Mouse (Mus musculus) liver, embryonic 15.5 days (tissue): Measurements from ENCODE around the gene Klrb1. TPM values are rescaled to one million over a fixed set of nuclear protein-coding genes. Genes with fewer than 3 reads are reported as not detected.

Experiments
- ATAC-seq: fragments of 200-750 bp; cut with Nextera tagmentation; 2 replicates; pipeline ENCODE4 v1.8.0; 2017; ENCODE audit warnings: moderate number of reproducible peaks, mild to moderate bottlenecking, moderate library complexity; ENCODE audit not compliant: insufficient read depth
- H3K27ac ChIP-seq: fragments of 300-500 bp; sonication (generic); replicated peaks from 2 replicates; pipeline ENCODE4 v1.5.1; 2015; ENCODE audit warnings: mild to moderate bottlenecking, inconsistent platforms
- H3K27me3 ChIP-seq: fragments of 300-500 bp; sonication (generic); 2 replicates; pipeline ENCODE4 v1.6.1; 2015; ENCODE audit warnings: mild to moderate bottlenecking, inconsistent platforms
- H3K36me3 ChIP-seq: fragments of 300-500 bp; sonication (generic); replicated peaks from 2 replicates; pipeline ENCODE4 v1.6.1; 2015; ENCODE audit warnings: moderate library complexity, mild to moderate bottlenecking, inconsistent platforms
- H3K4me1 ChIP-seq: fragments of 300-500 bp; sonication (generic); replicated peaks from 2 replicates; pipeline ENCODE4 v1.6.1; 2015; ENCODE audit warnings: inconsistent platforms
- H3K4me2 ChIP-seq: fragments of 300-500 bp; sonication (generic); 2 replicates; pipeline ENCODE4 v1.6.1; 2015; ENCODE audit warnings: moderate library complexity, mild to moderate bottlenecking, inconsistent platforms
- H3K4me3 ChIP-seq: fragments of 300-500 bp; sonication (generic); replicated peaks from 2 replicates; pipeline ENCODE4 v1.5.1; 2015; ENCODE audit warnings: mild to moderate bottlenecking, inconsistent platforms
- H3K9ac ChIP-seq: fragments of 300-500 bp; sonication (generic); 2 replicates; pipeline ENCODE4 v1.6.1; 2015; ENCODE audit warnings: moderate library complexity, mild to moderate bottlenecking, inconsistent platforms
- H3K9me3 ChIP-seq: fragments of 300-500 bp; sonication (generic); replicated peaks from 2 replicates; pipeline ENCODE4 v1.6.1; 2016; ENCODE audit warnings: inconsistent platforms
- WGBS: fragments of 180-500 bp; shearing (Covaris S2); methylation state at CpG from one replicate; pipeline ENCODE4 v1.1.7; 2015; ENCODE audit warnings: mixed read lengths; ENCODE audit not compliant: insufficient replicate concordance; 5-methylcytosine and 5-hydroxymethylcytosine counted together
- polyA plus RNA-seq: library from polyadenylated mRNA; unstranded; fragments of >200 nt; fragmentation: Nextera tagmentation; extraction: Ambion mirVana; gene quantifications from 2 replicates; pipeline ENCODE4 v1.2.1, GENCODE M21; 2015

Klrb1 gene
- polyA plus RNA-seq, 1 experiment from 2014 or later, result not detected

- Histone ChIP-seq H3K27ac (no peak overlapping the region), H3K36me3 (no peaks in the 10 kb centered on the region), H3K27me3 (no peaks in the 10 kb centered on the region), H3K4me1 (no peaks in the 10 kb centered on the region), H3K4me2 (no peak overlapping the region), H3K9me3 (no peaks in the 10 kb centered on the region), H3K9ac (no peak overlapping the region), H3K4me3 (no peak overlapping the region)
- 54% methylated on average over 3 of the region's 3 CpGs for WGBS
- no peak for ATAC-seq
Observed at GRCm38 (mm10) chr6:128732032-128732431, 9.2 kb upstream of the Klrb1 start.

DNA sequence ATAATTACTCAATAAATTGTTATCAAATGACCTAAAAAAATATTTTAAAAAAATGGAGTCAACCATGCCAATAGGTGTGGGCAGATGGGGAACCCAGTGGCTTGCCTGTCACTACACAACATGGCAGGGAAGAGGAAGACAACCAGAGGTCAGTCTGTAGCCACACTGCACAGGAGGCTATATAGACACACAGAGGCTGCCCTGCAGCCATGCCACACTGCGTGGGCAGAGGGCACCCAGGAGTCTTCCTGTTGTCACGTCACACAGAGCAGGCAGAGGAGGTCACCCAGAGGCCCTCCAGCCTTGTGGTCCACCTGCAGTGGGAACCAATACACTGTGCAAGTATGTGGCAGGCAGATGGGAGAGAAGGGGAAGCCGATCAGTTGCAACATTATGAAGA lies 21.2 kb downstream of the Klrb1 start:
- H3K4me1 ChIP-seq, result no peaks in the 10 kb centered on the region
- H3K27me3 ChIP-seq, result no peaks in the 10 kb centered on the region
- no peak overlapping the region for H3K27ac ChIP-seq
- no peak overlapping the region for H3K4me2 ChIP-seq
- no peak overlapping the region for H3K9ac ChIP-seq
- H3K9me3 ChIP-seq, result no peaks in the 10 kb centered on the region
- no peak overlapping the region for H3K4me3 ChIP-seq
- H3K36me3 ChIP-seq, result no peaks in the 10 kb centered on the region
- ATAC-seq, result no peak
- WGBS, result 62% methylated on average over 3 of the region's 3 CpGs

- Histone ChIP-seq H3K4me2 (no peak overlapping the region), H3K27ac (no peak overlapping the region), H3K4me3 (no peak overlapping the region), H3K4me1 (no peaks in the 10 kb centered on the region), H3K9ac (no peak overlapping the region), H3K9me3 (no peaks in the 10 kb centered on the region), H3K36me3 (no peaks in the 10 kb centered on the region), H3K27me3 (no peaks in the 10 kb centered on the region)
- no peak for ATAC-seq
Observed at GRCm38 (mm10) chr6:128679574-128679973, 43.3 kb downstream of the Klrb1 start.

GRCm38 (mm10) chr6:128669936-128670335 lies 52.9 kb downstream of the Klrb1 start:
- Histone ChIP-seq H3K36me3 (no peaks in the 10 kb centered on the region), H3K27ac (no peak overlapping the region), H3K4me2 (no peak overlapping the region), H3K4me1 (no peaks in the 10 kb centered on the region), H3K9me3 (no peaks in the 10 kb centered on the region), H3K9ac (no peak overlapping the region), H3K4me3 (no peak overlapping the region), H3K27me3 (no peaks in the 10 kb centered on the region)
- WGBS, result 32% methylated on average over 4 of the region's 4 CpGs
- no peak for ATAC-seq

DNA sequence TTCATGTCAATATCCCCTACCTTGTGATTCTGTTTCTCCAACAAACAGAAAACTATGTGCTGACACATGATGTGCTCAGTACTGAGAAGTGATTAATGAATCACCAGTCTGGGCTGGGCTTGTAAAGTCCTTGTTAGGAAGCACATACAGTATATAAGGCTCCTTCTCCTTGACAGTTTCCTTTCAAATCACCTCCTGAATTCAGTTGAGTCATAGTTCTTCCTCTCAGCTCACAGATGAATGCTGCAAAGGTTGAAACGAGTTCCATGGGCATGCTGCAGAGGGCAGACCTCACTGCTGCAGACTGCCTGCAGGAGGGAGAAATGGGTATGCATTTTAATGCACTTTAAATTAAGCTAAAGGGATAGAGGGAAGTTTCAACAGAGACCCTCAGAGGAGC lies 60.7 kb downstream of the Klrb1 start, which contains the start of gene Clec2h:
Gene Clec2h (plus strand): TSS at position 180 of the 400 bp plus-strand sequence.
- Histone ChIP-seq H3K4me3 (no peak within 1 kb of the TSS), H3K9me3 (no peaks in the 10 kb centered on the region), H3K27me3 (no peaks in the 10 kb centered on the region), H3K9ac (no peak within 1 kb of the TSS), H3K36me3 (no peaks in the 10 kb centered on the region), H3K4me2 (no peak within 1 kb of the TSS), H3K4me1 (no peaks in the 10 kb centered on the region), H3K27ac (no peak within 1 kb of the TSS)
- 7% methylated on average over 1 of the region's 1 CpGs for WGBS
- no peak for ATAC-seq

GRCm38 (mm10) chr6:128661249-128661648 lies 61.6 kb downstream of the Klrb1 start:
- H3K9ac ChIP-seq, result no peak overlapping the region
- H3K27me3 ChIP-seq, result no peaks in the 10 kb centered on the region
- H3K4me2 ChIP-seq, result no peak overlapping the region
- WGBS, result 71% methylated on average over 1 of the region's 1 CpGs
- no peaks in the 10 kb centered on the region for H3K4me1 ChIP-seq
- H3K4me3 ChIP-seq, result no peak overlapping the region
- no peak for ATAC-seq
- H3K27ac ChIP-seq, result no peak overlapping the region
- no peaks in the 10 kb centered on the region for H3K9me3 ChIP-seq
- H3K36me3 ChIP-seq, result no peaks in the 10 kb centered on the region

Other genes starting within 250 kb of the Klrb1 start
- 339 and 487 TPM in 2 replicates for gene Pzp, start 196.3 kb downstream of the Klrb1 start, polyA plus RNA-seq
- 20.5 and 25.0 TPM in 2 replicates for gene A2ml1, start 141.5 kb downstream of the Klrb1 start, polyA plus RNA-seq
- 0.51 and 0.56 TPM in 2 replicates for gene Klrb1a, start 99.5 kb downstream of the Klrb1 start, polyA plus RNA-seq
- gene Clec2h, start 60.7 kb downstream of the Klrb1 start, polyA plus RNA-seq, result 0.07 and 0.10 TPM in 2 replicates
- gene Klrb1c, start 66.2 kb upstream of the Klrb1 start, polyA plus RNA-seq, result 0.25 and 0.37 TPM in 2 replicates
- not detected in 2 replicates for gene Gm44511, start 103.3 kb upstream of the Klrb1 start, polyA plus RNA-seq
- 0.18 and 0.23 TPM in 2 replicates for gene Klrb1b, start 103.3 kb upstream of the Klrb1 start, polyA plus RNA-seq
- 0.17 and 0.25 TPM in 2 replicates for gene Clec2i, start 164.5 kb upstream of the Klrb1 start, polyA plus RNA-seq
- 5.8 and 6.9 TPM in 2 replicates for gene BC035044, start 168.1 kb upstream of the Klrb1 start, polyA plus RNA-seq
- not detected in 2 replicates for gene Clec2g, start 211.3 kb upstream of the Klrb1 start, polyA plus RNA-seq